Comparison of ENCODE assay signal across 9 mouse cellular contexts in the genomic region with DNA sequence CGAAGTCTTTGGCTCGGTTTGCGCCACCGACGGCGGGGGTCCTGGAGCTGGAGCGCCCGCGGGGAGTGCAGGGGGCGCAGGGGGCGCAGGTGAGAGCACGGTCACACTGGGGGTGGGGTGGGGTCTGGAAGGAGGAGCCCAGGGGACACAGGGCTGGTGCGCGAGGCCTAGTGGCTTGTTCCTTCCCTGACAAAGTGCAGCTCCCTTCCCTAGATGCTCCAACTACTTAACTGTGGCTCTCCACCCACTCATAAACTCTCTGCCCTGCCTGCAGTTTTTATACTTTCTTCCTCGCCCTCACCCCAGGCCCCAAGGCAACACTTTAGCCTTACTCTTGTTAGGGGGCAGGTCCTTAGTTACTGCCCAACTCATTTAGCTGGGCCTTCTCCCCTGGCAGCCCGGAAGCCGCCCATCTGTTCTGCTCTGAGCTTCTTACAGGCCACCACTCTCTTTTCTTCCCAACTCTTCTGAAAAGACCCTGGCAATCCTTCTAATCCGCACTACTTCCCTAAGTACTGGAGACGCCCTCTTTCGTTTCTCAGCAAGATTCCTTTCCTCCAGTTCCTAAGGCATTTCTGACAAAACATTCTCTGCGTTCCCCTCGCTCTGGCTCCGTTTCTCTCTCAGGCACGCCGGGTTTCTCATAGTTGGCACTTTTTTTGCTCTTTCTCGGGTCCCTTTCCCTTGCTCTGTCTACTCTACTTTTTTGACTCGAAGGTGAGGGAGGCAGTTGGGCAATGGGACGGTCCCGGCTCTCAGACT. TPM values are rescaled to one million over a fixed set of nuclear protein-coding genes. Genes with fewer than 3 reads are reported as not detected.
DNase-seq lines count a peak whose midpoint lies in the region; ATAC-seq and TF ChIP-seq lines count a peak whose summit lies in the region.
"Had no signal": no experiment of that assay in that cellular context is flagged by ENCODE, and none has a peak within 500 bp of the region (broad histone marks: within the 10 kb centered on the region; RNA-seq: fewer than 3 reads in every experiment).

No protein-coding gene starts in this region.

- peaks cover 47% of the 10 kb centered on the region for H3K4me1 ChIP-seq in lung, embryonic 15.5 days
- peaks cover 2% of the 10 kb centered on the region; the same call in 1 of the 2 replicates for H3K4me1 ChIP-seq in lung, adult 2 months (ENCODE audit: control insufficient read depth, insufficient read depth, low read length)
- H3K4me1 ChIP-seq in hindbrain, embryonic 16.5 days (ENCODE audit: control insufficient read depth, insufficient read depth, low read depth, low read length), result peaks cover 22% of the 10 kb centered on the region
- peaks cover 39% of the 10 kb centered on the region for H3K4me1 ChIP-seq in stomach, embryonic 15.5 days

- no peaks in the 10 kb centered on the region for H3K36me3 ChIP-seq in lung, embryonic 15.5 days
- H3K36me3 ChIP-seq in hindbrain, embryonic 16.5 days (ENCODE audit: control insufficient read depth, insufficient read depth, low read length), result no peaks in the 10 kb centered on the region
- no peaks in the 10 kb centered on the region for H3K36me3 ChIP-seq in stomach, embryonic 15.5 days

- H3K27me3 ChIP-seq in lung, embryonic 15.5 days, result peaks cover 100% of the 10 kb centered on the region
- peaks cover 66% of the 10 kb centered on the region for H3K27me3 ChIP-seq in hindbrain, embryonic 16.5 days (replicated peaks; ENCODE audit: control insufficient read depth, insufficient read depth, low read length)
- peaks cover 98% of the 10 kb centered on the region for H3K27me3 ChIP-seq in stomach, embryonic 15.5 days (replicated peaks)

- no peak for TF ChIP-seq CTCF in lung, adult 2 months (IDR thresholded peaks at IDR 0.05; ENCODE audit: insufficient read depth, low read length)

- no peaks in the 10 kb centered on the region for H3K9me3 ChIP-seq in lung, embryonic 15.5 days
- peaks cover 3% of the 10 kb centered on the region; the same call in 1 of the 2 replicates for H3K9me3 ChIP-seq in hindbrain, embryonic 16.5 days (ENCODE audit: control insufficient read depth, low read length)
- H3K9me3 ChIP-seq in stomach, embryonic 15.5 days, result no peaks in the 10 kb centered on the region

- ATAC-seq in lung, embryonic 15.5 days (ENCODE audit: borderline replicate concordance, extremely low read depth, low FRiP score, low TSS enrichment), result no peak
- ATAC-seq in hindbrain, embryonic 16.5 days, result no peak
- ATAC-seq in stomach, embryonic 15.5 days (ENCODE audit: insufficient read depth, low FRiP score, low read depth), result no peak

- H3K4me2 ChIP-seq in lung, embryonic 15.5 days, result peak overlapping the region; percentile 40; the same call in 1 of the 2 replicates
- H3K4me2 ChIP-seq in hindbrain, embryonic 16.5 days (ENCODE audit: low read length), result peak overlapping the region; percentile 34
- 0 out of 2 replicates have a peak overlapping the region, but pooled peaks have one; percentile 38 for H3K4me2 ChIP-seq in stomach, embryonic 15.5 days

- DNase-seq in cerebellum, postnatal 10 days, result peak; percentile 25 to 34
- DNase-seq in cerebellum, adult 9-10 months, result no peak
- no peak for DNase-seq in lung, adult 2 months
- DNase-seq in spleen, adult 12 weeks (ENCODE audit: low spot score), result no peak
- no peak for DNase-seq in lung, postnatal 10 days
- DNase-seq: lung, postnatal 36 days had no signal

- WGBS in lung, embryonic 15.5 days, result 8% methylated on average over 29 of the region's 29 CpGs
- 15% methylated on average over 29 of the region's 29 CpGs for WGBS in lung, adult 2 months
- 3% methylated on average over 28 of the region's 29 CpGs for whole genome bisulfite sequencing in hindbrain, embryonic 16.5 days
- WGBS in stomach, embryonic 15.5 days, result 9% methylated on average over 29 of the region's 29 CpGs

- H3K4me3 ChIP-seq in lung, embryonic 15.5 days, result peak overlapping the region; percentile 20; the same call in 1 of the 2 replicates
- H3K4me3 ChIP-seq in lung, adult 2 months (replicated peaks; ENCODE audit: extremely low read depth, low read depth, low read length), result no peak overlapping the region
- H3K4me3 ChIP-seq in hindbrain, embryonic 16.5 days (ENCODE audit: low read length), result peak overlapping the region; percentile 16
- 0 out of 2 replicates have a peak overlapping the region, but pooled peaks have one; percentile 13 for H3K4me3 ChIP-seq in stomach, embryonic 15.5 days (replicated peaks)

- H3K9ac ChIP-seq in lung, embryonic 15.5 days, result no peak overlapping the region
- H3K9ac ChIP-seq in hindbrain, embryonic 16.5 days (ENCODE audit: low read depth, low read length), result no peak overlapping the region
- H3K9ac ChIP-seq in stomach, embryonic 15.5 days, result no peak overlapping the region

- TF ChIP-seq POLR2A in lung, adult 2 months (IDR thresholded peaks at IDR 0.05; ENCODE audit: borderline replicate concordance, extremely low read depth, low read depth, low read length), result no peak

- no peak overlapping the region for H3K27ac ChIP-seq in lung, embryonic 15.5 days
- H3K27ac ChIP-seq in hindbrain, embryonic 16.5 days (ENCODE audit: low read depth, low read length), result no peak overlapping the region
- no peak overlapping the region for H3K27ac ChIP-seq in stomach, embryonic 15.5 days

RNA-seq across cellular contexts. Expression of gene Dmrta2, which starts 2.6 kb away (rescaled TPM):
- 0.09 and 0.14 TPM in 2 replicates for polyA plus RNA-seq in lung, embryonic 15.5 days (2015; fragmentation: Nextera tagmentation; extraction: Ambion mirVana)
- 0.43 and 0.52 TPM in 2 replicates for polyA plus RNA-seq in lung, adult 2 months (2012; rRNA removed)
- 0.05 and 0.19 TPM in 2 replicates for polyA plus RNA-seq in hindbrain, embryonic 16.5 days (2015; fragmentation: Nextera tagmentation; extraction: Ambion mirVana)
- 0.09 TPM in 1 of 2 replicates, not detected in the other for polyA plus RNA-seq in stomach, embryonic 15.5 days (2015; fragmentation: Nextera tagmentation; extraction: Ambion mirVana)

Comparison
In these comparisons a context has a peak if more than half of its experiments do, and no peak if none do; other contexts are left out.
1. DNase-seq: peak in cerebellum, postnatal 10 days (2 of 2); none in cerebellum, adult 9-10 months (single experiment), lung, adult 2 months (single experiment), spleen, adult 12 weeks (single experiment) and lung, postnatal 10 days (single experiment).
2. Peak in every context shown above with its lines, with median percentiles within 50 percentile points of each other: H3K4me2 ChIP-seq.